Mouse (Mus musculus): ENCODE measurements around the gene Gm20773. TPM values are rescaled to one million over a fixed set of nuclear protein-coding genes. Genes with fewer than 3 reads are reported as not detected.
"Not testable (repeated sequence)": the region's sequence is repeated elsewhere in the genome, so short reads cannot be mapped to it uniquely, and the experiment has no call there.

Gm20773 gene
- polyA plus RNA-seq (2017; shearing (Covaris generic)): not detected

GRCm38 (mm10) chrY:13493726-13494125 is at the start of gene Gm20773:
Gene Gm20773, plus strand, starts transcription at chrY:13494026.
- ATAC-seq: not testable (repeated sequence)

DNA sequence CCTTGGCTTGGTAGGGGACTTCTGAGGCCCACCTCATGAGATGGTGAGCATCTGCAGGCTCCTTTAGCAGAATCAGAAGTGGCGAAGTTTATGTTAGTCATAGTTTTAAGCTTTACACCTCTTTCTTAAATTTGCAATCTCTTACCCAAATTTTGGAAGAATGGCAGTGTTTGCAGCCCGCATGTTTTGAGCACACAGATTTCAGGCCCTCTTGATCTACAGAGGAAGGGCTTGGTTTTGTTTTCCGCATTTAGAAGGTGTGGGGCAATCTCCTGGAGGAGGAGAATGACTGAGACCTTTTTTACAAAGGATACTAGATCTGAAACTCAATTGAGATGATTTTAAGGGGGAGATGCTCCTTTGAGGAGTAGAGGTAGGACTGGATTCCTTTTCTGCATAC is 28.3 kb upstream of the Gm20773 start, which contains the start of gene Gm21866:
Gene Gm21866 (minus strand): TSS at position 101 of the 400 bp plus-strand sequence.
- ATAC-seq: not testable (repeated sequence)

Other genes starting within 250 kb of the Gm20773 start
- gene Gm21440, start 241.6 kb upstream of the Gm20773 start, polyA plus RNA-seq (2017; shearing (Covaris generic)): not detected
- gene Gm21454, start 241.6 kb upstream of the Gm20773 start, polyA plus RNA-seq (2017; shearing (Covaris generic)): not detected
- gene Gm21725, start 145.0 kb upstream of the Gm20773 start, polyA plus RNA-seq (2017; shearing (Covaris generic)): not detected
- not detected for gene Gm21866, start 28.4 kb upstream of the Gm20773 start, polyA plus RNA-seq (2017; shearing (Covaris generic))